Mouse (Mus musculus) stomach, embryonic 14.5 days (tissue): Measurements from ENCODE around the gene Tctn1. TPM values are rescaled to one million over a fixed set of nuclear protein-coding genes. Genes with fewer than 3 reads are reported as not detected.

ENCODE experiments used
- ATAC-seq: fragments of 200-750 bp; cut with Nextera tagmentation; 2 replicates; pipeline ENCODE4 v1.8.0; 2017; ENCODE audit warnings: low read depth, moderate TSS enrichment; ENCODE audit not compliant: insufficient number of reproducible peaks, insufficient read depth, low FRiP score
- H3K27ac ChIP-seq: fragments of 300-500 bp; sonication (generic); 2 replicates; pipeline ENCODE4 v1.5.1; 2014; ENCODE audit warnings: mild to moderate bottlenecking, low read length, moderate library complexity, mixed read lengths
- H3K27me3 ChIP-seq: fragments of 300-500 bp; sonication (generic); 2 replicates; pipeline ENCODE4 v1.6.1; 2014; ENCODE audit warnings: low read length, control low read depth, mixed read lengths; ENCODE audit not compliant: control insufficient read depth, insufficient read depth
- H3K36me3 ChIP-seq: fragments of 300-500 bp; sonication (generic); 2 replicates; pipeline ENCODE4 v1.6.1; 2014; ENCODE audit warnings: mild to moderate bottlenecking, control low read depth, low read length, moderate library complexity, mixed read lengths; ENCODE audit not compliant: control insufficient read depth, insufficient read depth
- H3K4me1 ChIP-seq: fragments of 300-500 bp; sonication (generic); 2 replicates; pipeline ENCODE4 v1.6.1; 2014; ENCODE audit warnings: low read length, control low read depth, mixed read lengths; ENCODE audit not compliant: control insufficient read depth, insufficient read depth
- H3K4me2 ChIP-seq: fragments of 300-500 bp; sonication (generic); replicated peaks from 2 replicates; pipeline ENCODE4 v1.6.1; 2014; ENCODE audit warnings: low read depth, low read length, control low read depth
- H3K4me3 ChIP-seq: fragments of 300-500 bp; sonication (generic); 2 replicates; pipeline ENCODE4 v1.5.1; 2014; ENCODE audit warnings: low read depth, low read length, control low read depth
- H3K9ac ChIP-seq: fragments of 300-500 bp; sonication (generic); replicated peaks from 2 replicates; pipeline ENCODE4 v1.6.1; 2014; ENCODE audit warnings: low read depth, mild to moderate bottlenecking, control low read depth, low read length, moderate library complexity, mixed read lengths
- H3K9me3 ChIP-seq: fragments of 300-500 bp; sonication (generic); 2 replicates; pipeline ENCODE4 v1.6.1; 2016; ENCODE audit warnings: low read depth, low read length, control low read depth; ENCODE audit not compliant: control insufficient read depth
- WGBS: fragments of 180-500 bp; shearing (Covaris S2); extraction: QIAGEN DNeasy Blood & Tissue Kit; methylation state at CpG from one replicate; pipeline ENCODE4 v1.1.7; 2014; 5-methylcytosine and 5-hydroxymethylcytosine counted together
- polyA plus RNA-seq: library from polyadenylated mRNA; unstranded; fragments of >200 nt; fragmentation: Nextera tagmentation; extraction: Ambion mirVana; gene quantifications from 2 replicates; pipeline ENCODE4 v1.2.1, GENCODE M21; 2014

The Tctn1 gene
- polyA plus RNA-seq, 1 experiment from 2014 or later: 6.5 TPM

DNA sequence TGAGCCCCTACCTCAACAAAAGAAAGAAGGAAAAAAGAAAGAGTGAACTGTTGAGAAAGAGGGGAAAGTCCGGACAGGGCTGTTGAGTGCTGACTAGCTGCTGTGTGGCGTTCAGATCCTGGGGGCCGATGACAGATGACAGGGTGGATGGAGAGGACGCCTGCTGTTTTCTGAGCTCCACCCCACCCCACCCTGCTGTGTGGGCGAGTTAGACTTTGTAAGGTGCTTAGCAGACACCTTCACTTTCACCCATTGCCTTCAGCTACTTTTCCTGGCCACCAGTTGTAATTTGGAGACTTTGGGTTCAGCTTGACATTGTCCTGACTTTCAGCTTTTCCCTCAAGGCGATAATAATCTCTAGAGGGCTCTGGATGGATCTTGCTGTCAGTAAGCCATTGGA, 26.9 kb upstream of the Tctn1 start:
- ATAC-seq: no peak
- Histone ChIP-seq H3K4me2 (no peak overlapping the region), H3K9ac (no peak overlapping the region), H3K4me1 (peaks cover 35% of the 10 kb centered on the region; the same call in 1 of the 2 replicates), H3K36me3 (no peaks in the 10 kb centered on the region), H3K9me3 (no peaks in the 10 kb centered on the region), H3K27ac (0 out of 2 replicates have a peak overlapping the region, but pooled peaks have one; percentile 44), H3K4me3 (no peak overlapping the region), H3K27me3 (no peaks in the 10 kb centered on the region)
- WGBS: 64% methylated on average over 6 of the region's 6 CpGs

DNA sequence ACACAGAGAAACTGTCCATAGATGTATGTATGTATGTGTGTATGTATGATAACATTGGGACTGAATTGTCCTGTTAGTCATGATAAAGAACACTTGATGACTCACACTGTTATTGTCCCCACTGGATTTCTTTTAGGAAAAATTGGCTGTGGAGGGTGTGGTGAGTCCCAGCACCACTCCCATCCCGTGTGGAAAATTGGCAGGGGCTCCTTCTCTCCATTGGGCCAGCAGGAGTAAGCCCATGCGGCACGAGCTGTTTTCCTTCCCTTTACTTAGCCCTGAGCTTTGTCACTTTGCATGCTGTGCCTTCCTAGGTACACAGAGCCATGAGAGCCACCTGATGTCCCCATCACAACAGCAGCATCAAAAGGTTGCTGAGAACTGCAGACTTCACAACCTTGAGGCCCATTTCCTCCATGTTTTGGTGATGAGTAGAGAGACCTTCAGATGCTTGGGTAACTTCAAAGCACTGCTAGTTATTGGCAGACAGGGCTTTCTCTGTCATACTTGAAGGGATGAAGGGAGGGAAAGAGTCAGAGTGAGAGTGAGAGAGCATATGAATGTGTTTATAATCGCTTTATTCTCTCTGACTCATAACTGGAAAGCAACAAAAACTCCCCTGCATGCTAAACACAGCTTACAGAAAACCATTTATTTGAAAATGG, 24.0 kb upstream of the Tctn1 start:
- Histone ChIP-seq H3K27me3 (no peaks in the 10 kb centered on the region), H3K4me2 (no peak overlapping the region), H3K36me3 (no peaks in the 10 kb centered on the region), H3K27ac (no peak overlapping the region), H3K9me3 (no peaks in the 10 kb centered on the region), H3K4me3 (no peak overlapping the region), H3K4me1 (peaks cover 31% of the 10 kb centered on the region), H3K9ac (no peak overlapping the region)
- no peak for ATAC-seq
- 88% methylated on average over 4 of the region's 4 CpGs for WGBS

DNA sequence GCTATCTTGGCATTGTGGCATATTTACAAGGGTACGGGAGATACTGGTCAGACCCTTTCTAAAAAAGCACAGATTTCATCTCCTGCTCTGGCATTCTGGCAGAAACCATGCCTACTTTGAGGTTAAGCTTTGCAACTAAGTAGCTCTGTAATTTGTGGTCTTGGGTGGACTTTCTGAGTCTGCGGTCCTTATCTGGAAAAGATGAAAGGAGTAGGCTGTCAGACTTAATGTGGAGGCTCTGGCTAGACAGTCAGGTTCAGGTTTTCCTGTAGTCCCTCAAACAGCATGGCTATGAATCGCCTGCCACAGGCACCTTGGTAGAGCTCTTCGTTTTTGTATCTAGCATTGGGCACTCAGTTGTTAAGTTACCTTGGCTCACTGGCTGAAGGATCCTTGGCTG, 22.8 kb upstream of the Tctn1 start:
- no peaks in the 10 kb centered on the region for H3K9me3 ChIP-seq
- 83% methylated on average over 4 of the region's 4 CpGs for WGBS
- no peak for ATAC-seq
- no peak overlapping the region for H3K4me2 ChIP-seq
- H3K4me1 ChIP-seq: peaks cover 20% of the 10 kb centered on the region
- H3K36me3 ChIP-seq: no peaks in the 10 kb centered on the region
- no peak overlapping the region for H3K27ac ChIP-seq
- no peaks in the 10 kb centered on the region for H3K27me3 ChIP-seq
- no peak overlapping the region for H3K9ac ChIP-seq
- H3K4me3 ChIP-seq: no peak overlapping the region

DNA sequence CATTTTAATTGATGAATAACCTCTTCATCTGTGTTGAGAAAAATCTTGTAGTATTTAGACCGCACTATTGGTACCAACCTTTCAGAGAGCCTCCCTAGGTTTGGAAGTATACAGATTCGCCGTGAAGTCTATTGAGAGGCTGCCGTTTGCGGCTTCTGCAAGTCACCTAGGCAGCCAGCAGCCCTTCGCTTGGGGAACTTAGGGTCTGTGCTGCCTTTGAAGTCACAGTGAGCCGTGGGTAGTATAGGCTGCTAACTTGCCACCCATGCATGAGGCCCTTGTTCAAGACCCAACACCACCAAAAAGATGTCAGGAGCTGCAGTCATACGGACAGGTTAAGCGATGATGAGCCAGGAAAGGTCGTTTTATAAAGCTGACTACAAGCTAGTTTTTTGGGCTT, 21.9 kb upstream of the Tctn1 start:
- no peaks in the 10 kb centered on the region for H3K27me3 ChIP-seq
- H3K27ac ChIP-seq: no peak overlapping the region
- peak overlapping the region; percentile 91; the same call in 1 of the 2 replicates for H3K4me3 ChIP-seq
- H3K4me1 ChIP-seq: peaks cover 15% of the 10 kb centered on the region
- no peak for ATAC-seq
- no peaks in the 10 kb centered on the region for H3K9me3 ChIP-seq
- H3K4me2 ChIP-seq: no peak overlapping the region
- H3K9ac ChIP-seq: no peak overlapping the region
- 87% methylated on average over 10 of the region's 10 CpGs for WGBS
- no peaks in the 10 kb centered on the region for H3K36me3 ChIP-seq

DNA sequence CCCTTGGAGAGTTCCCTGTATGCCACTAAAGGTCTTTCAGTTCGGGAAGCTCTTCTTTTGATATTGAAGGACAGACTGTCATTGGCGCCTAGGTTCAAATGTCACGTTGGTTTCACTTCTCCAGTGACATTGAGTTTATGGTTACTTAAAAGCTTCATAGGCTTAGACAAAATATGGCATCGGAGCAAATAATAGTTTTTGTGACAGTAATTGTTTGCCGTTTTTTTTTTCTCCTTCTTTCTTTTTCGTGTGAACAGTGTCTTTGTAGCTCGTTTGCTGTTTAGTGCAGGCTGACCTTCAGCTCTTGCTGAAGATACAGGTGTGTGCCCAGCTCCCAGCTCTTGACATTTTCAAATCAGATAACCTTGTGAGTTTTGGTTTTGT, 21.5 kb upstream of the Tctn1 start:
- Histone ChIP-seq H3K4me2 (peak overlapping the region; percentile 99), H3K27me3 (no peaks in the 10 kb centered on the region), H3K27ac (no peak overlapping the region), H3K4me1 (peaks cover 16% of the 10 kb centered on the region), H3K9me3 (no peaks in the 10 kb centered on the region), H3K36me3 (no peaks in the 10 kb centered on the region), H3K4me3 (peak overlapping the region; percentile 91), H3K9ac (no peak overlapping the region)
- ATAC-seq: no peak
- 50% methylated on average over 7 of the region's 7 CpGs for WGBS

DNA sequence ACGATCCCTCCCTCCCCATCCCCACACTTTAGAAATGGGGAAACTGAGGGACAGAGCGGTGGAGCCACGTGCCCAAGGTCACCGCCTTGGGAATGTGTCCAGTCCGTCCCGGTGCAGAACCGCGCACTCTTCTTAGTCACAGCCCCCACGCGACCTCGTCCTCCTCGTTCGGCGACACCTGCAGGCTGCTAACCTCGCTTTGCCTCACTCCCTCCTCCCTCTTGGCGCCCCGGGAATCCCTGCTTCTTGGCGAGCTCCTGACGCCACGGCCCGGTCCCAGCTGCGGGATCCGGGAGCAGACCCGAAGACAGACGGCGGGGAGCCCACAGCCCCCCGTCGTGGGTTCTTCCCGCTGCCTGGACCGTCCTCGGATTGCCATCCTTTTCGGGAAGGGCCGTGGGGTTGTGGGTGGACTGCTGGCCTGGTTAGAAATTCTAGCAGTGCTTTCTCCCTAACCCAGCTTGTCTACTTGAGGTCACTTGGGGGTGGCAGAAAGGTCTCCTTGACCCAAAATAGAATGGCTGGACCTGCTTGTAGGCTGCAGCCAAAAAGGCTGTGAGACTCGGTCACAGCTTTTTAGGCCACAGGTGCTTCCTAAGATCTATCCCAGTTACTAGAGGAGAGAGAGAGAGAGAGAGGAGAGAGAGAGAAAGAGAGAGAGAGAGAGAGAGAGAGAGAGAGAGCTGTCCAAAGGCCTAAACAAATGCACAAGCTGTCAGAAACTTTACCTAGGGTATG, 20.9 kb upstream of the Tctn1 start:
- Histone ChIP-seq H3K27ac (no peak overlapping the region; the same call in 1 of the 2 replicates), H3K9ac (peak overlapping the region; percentile 78), H3K4me1 (peaks cover 19% of the 10 kb centered on the region), H3K36me3 (no peaks in the 10 kb centered on the region), H3K4me2 (peak overlapping the region; percentile 99), H3K27me3 (no peaks in the 10 kb centered on the region), H3K4me3 (peak overlapping the region; percentile 91), H3K9me3 (no peaks in the 10 kb centered on the region)
- ATAC-seq: 0 out of 2 replicates have a peak, but pooled peaks have one; percentile 4
- 2% methylated on average over 34 of the region's 34 CpGs for WGBS

DNA sequence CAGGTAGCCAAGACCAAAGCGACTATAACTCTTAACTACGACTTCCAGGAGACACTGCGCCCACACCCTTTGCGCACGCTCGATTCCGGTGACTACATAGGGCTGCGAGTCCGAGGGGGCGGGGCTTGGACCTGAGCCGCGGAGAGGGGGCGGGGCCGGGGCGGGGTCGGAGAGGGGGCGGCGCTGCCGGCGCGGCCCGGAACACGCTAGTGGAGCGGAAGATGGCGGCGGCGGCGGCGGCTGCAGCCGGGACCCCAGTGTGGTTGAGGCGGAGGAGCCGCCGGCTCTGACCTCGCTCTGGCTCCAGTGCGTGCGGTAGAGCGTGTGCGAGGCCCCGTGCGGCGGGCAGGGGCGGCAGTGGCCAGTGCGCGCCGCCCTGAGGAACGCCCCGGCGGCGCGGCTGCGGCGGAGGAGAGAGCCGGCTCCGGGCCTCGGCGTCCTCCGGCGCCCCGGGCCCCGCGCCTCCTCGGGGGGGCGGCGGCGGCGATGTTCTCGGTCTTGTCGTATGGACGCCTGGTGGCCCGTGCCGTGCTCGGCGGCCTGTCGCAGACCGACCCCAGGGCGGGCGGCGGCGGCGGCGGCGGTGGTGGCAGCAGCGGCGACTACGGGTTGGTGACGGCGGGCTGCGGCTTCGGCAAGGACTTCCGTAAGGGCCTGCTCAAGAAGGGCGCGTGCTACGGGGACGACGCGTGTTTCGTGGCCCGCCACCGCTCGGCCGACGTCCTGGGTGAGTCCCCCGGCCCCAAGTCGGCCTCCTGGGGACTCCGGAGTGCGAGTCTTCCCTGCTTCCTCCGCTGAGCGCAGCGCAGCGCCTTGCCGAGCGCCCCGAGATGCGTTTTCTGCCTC, 20.1 kb upstream of the Tctn1 start, which contains the start of gene Pptc7:
TSS of gene Pptc7 (plus strand) at position 183 of the 846 bp plus-strand sequence.
- Histone ChIP-seq H3K27ac (peak within 1 kb of the TSS; percentile 48), H3K9me3 (no peaks in the 10 kb centered on the region), H3K4me2 (peak within 1 kb of the TSS; percentile 99), H3K4me1 (peaks cover 19% of the 10 kb centered on the region), H3K9ac (peak within 1 kb of the TSS; percentile 78), H3K27me3 (no peaks in the 10 kb centered on the region), H3K4me3 (peak within 1 kb of the TSS; percentile 91), H3K36me3 (no peaks in the 10 kb centered on the region)
- ATAC-seq: peak; percentile 92
- WGBS: under 1% methylated on average over 81 of the region's 114 CpGs

DNA sequence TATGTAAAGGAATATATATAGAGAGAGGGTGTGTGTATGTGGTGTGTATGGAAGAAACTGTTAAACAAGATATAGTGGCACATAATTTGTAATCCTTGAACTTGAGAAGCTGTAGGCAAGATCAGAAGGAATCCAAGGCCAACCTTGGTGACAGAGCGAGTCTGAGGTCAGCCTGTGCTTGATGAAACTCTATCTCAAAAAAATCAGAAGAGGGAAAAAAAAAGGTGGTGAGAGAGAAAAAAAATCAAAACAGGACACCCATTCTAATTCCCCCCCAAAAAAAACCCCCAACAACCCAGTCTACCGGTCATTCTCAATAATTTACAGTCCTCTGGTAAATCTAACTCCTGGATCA, 19.5 kb upstream of the Tctn1 start:
- ATAC-seq: no peak
- 30% methylated on average over 2 of the region's 2 CpGs for WGBS
- H3K9ac ChIP-seq: no peak overlapping the region

More for the DNA sequence above, 19.5 kb upstream of the Tctn1 start:
- no peaks in the 10 kb centered on the region for H3K9me3 ChIP-seq
- peak overlapping the region; percentile 91 for H3K4me3 ChIP-seq
- H3K27ac ChIP-seq: no peak overlapping the region
- H3K27me3 ChIP-seq: no peaks in the 10 kb centered on the region
- peaks cover 19% of the 10 kb centered on the region for H3K4me1 ChIP-seq
- H3K36me3 ChIP-seq: no peaks in the 10 kb centered on the region
- peak overlapping the region; percentile 16; the same call in 1 of the 2 replicates for H3K4me2 ChIP-seq
